8 mouse cellular contexts compared by ENCODE assay signal in the genomic region with DNA sequence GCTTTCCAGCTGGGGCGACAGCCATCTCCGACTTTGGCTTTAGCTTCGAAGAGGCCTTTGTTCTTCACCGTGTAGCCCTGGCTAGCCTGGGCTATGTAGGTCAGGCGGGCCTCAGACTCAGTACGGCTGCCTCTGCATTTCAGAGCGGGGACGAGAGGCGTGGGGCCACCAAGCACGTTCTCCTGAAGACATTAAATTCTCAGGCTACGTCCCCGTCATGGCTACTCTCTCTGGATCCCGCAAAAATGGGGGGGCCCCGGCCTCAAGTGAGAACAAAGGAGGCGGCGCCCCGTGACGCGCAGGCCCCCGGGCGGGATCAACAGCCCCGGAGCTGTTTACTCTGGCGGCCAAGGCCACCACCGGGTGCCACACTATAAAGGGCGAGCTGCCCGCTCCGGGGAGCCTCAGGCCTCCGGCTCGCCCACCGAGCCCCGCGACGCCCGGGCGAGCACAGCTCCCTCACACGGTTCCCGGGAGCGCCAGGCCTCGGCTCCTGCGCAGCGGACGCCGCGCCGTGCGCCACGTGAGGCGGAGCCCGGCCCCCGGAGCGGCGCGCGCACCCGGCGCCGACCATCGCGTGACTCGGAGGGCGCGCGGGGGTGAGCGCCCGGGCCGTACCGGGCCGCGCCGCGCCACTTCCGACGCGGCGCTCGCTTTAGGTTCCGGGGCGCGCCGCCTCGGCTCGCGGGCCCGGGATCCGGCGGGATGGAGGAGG. TPM values are rescaled to one million over a fixed set of nuclear protein-coding genes. Genes with fewer than 3 reads are reported as not detected.
DNase-seq lines count a peak whose midpoint lies in the region; ATAC-seq and TF ChIP-seq lines count a peak whose summit lies in the region.

Gene Lrrc58, plus strand, starts transcription at position 599 of the 715 bp plus-strand sequence.

- peak within 1 kb of the TSS; percentile 86 for H3K4me3 ChIP-seq in erythroblast, embryonic 14.5 days (replicated peaks)
- H3K4me3 ChIP-seq in embryonic facial prominence, embryonic 10.5 days = peak within 1 kb of the TSS; percentile 100
- H3K4me3 ChIP-seq in kidney, adult 2 months (ENCODE audit: insufficient read depth, low read depth, low read length) = peak within 1 kb of the TSS; percentile 97
- peak within 1 kb of the TSS; percentile 98 for H3K4me3 ChIP-seq in limb, embryonic 12.5 days (replicated peaks)
- H3K4me3 ChIP-seq in midbrain, embryonic 14.5 days (replicated peaks; ENCODE audit: low read depth, low read length) = peak within 1 kb of the TSS; percentile 99

- TF ChIP-seq POLR2A in kidney, adult 2 months (IDR thresholded peaks at IDR 0.05; ENCODE audit: low read depth, low read length) = peak; percentile 2

- H3K9ac ChIP-seq in limb, embryonic 12.5 days (replicated peaks) = peak within 1 kb of the TSS; percentile 99
- peak within 1 kb of the TSS; percentile 97 for H3K9ac ChIP-seq in midbrain, embryonic 14.5 days (replicated peaks; ENCODE audit: low read length)

- peak within 1 kb of the TSS; percentile 61 for H3K4me2 ChIP-seq in limb, embryonic 12.5 days
- H3K4me2 ChIP-seq in midbrain, embryonic 14.5 days (ENCODE audit: low read length) = peak within 1 kb of the TSS; percentile 67

- H3K9me3 ChIP-seq in erythroblast, embryonic 14.5 days (ENCODE audit: control insufficient read depth, low read length) = no peaks in the 10 kb centered on the region
- H3K9me3 ChIP-seq in embryonic facial prominence, embryonic 10.5 days = no peaks in the 10 kb centered on the region
- no peaks in the 10 kb centered on the region for H3K9me3 ChIP-seq in limb, embryonic 12.5 days
- H3K9me3 ChIP-seq in midbrain, embryonic 14.5 days (ENCODE audit: control insufficient read depth, low read length) = no peaks in the 10 kb centered on the region

- under 1% methylated on average over 86 of the region's 86 CpGs for WGBS in embryonic facial prominence, embryonic 10.5 days
- under 1% methylated on average over 86 of the region's 86 CpGs for WGBS in kidney, adult 2 months
- WGBS in limb, embryonic 12.5 days = under 1% methylated on average over 78 of the region's 86 CpGs
- under 1% methylated on average over 84 of the region's 86 CpGs for WGBS in midbrain, embryonic 14.5 days

- DNase-seq in embryonic facial prominence, embryonic 10.5 days (ENCODE audit: low spot score) = peak; percentile 90
- DNase-seq in heart, adult 18-20 months = peak; percentile 89 to 91
- peak; percentile 91 for DNase-seq in kidney, adult 2 months
- DNase-seq in midbrain, embryonic 14.5 days = peak; percentile 96
- peak; percentile 58 for DNase-seq in spleen, adult 12 weeks (ENCODE audit: low spot score)

- peak within 1 kb of the TSS; percentile 99 for H3K27ac ChIP-seq in embryonic facial prominence, embryonic 10.5 days (replicated peaks)
- peak within 1 kb of the TSS; percentile 99 for H3K27ac ChIP-seq in kidney, adult 2 months (ENCODE audit: insufficient read depth, low read depth, low read length)
- peak within 1 kb of the TSS; percentile 99 for H3K27ac ChIP-seq in limb, embryonic 12.5 days
- peak within 1 kb of the TSS; percentile 100 for H3K27ac ChIP-seq in midbrain, embryonic 14.5 days (replicated peaks; ENCODE audit: low read depth, low read length)

- H3K27me3 ChIP-seq in erythroblast, embryonic 14.5 days (ENCODE audit: control insufficient read depth) = no peaks in the 10 kb centered on the region
- no peaks in the 10 kb centered on the region for H3K27me3 ChIP-seq in embryonic facial prominence, embryonic 10.5 days (replicated peaks; ENCODE audit: low read depth, poor library complexity, severe bottlenecking)
- H3K27me3 ChIP-seq in kidney, adult 2 months (replicated peaks; ENCODE audit: control insufficient read depth, insufficient read depth, low read length) = no peaks in the 10 kb centered on the region
- no peaks in the 10 kb centered on the region for H3K27me3 ChIP-seq in limb, embryonic 12.5 days
- no peaks in the 10 kb centered on the region for H3K27me3 ChIP-seq in midbrain, embryonic 14.5 days (ENCODE audit: control insufficient read depth, insufficient read depth, low read length)

- no peak for ATAC-seq in erythroblast, adult 5-6 weeks (replicated peaks; ENCODE audit: low FRiP score, poor library complexity, severe bottlenecking)
- peak; percentile 89 for ATAC-seq in limb, embryonic 12.5 days (ENCODE audit: insufficient number of reproducible peaks, insufficient read depth, low FRiP score, low TSS enrichment, low read depth)
- ATAC-seq in midbrain, embryonic 14.5 days (ENCODE audit: low FRiP score, low TSS enrichment) = peak; percentile 96

- peaks cover 26% of the 10 kb centered on the region for H3K4me1 ChIP-seq in erythroblast, embryonic 14.5 days (ENCODE audit: control insufficient read depth)
- H3K4me1 ChIP-seq in embryonic facial prominence, embryonic 10.5 days = peaks cover 24% of the 10 kb centered on the region
- H3K4me1 ChIP-seq in kidney, adult 2 months (ENCODE audit: control insufficient read depth, insufficient read depth, low read length) = peaks cover 17% of the 10 kb centered on the region; the same call in 1 of the 2 replicates
- H3K4me1 ChIP-seq in limb, embryonic 12.5 days (replicated peaks) = peaks cover 19% of the 10 kb centered on the region
- H3K4me1 ChIP-seq in midbrain, embryonic 14.5 days (ENCODE audit: control insufficient read depth, insufficient read depth, low read length) = peaks cover 23% of the 10 kb centered on the region

- no peak for TF ChIP-seq CTCF in kidney, adult 2 months (conservative IDR thresholded peaks at IDR 0.05; ENCODE audit: insufficient read depth, insufficient read length, low read depth, low read length)

- H3K36me3 ChIP-seq in erythroblast, embryonic 14.5 days (ENCODE audit: control insufficient read depth) = no peaks in the 10 kb centered on the region; the same call in 1 of the 2 replicates
- H3K36me3 ChIP-seq in embryonic facial prominence, embryonic 10.5 days (replicated peaks) = peaks cover 28% of the 10 kb centered on the region
- no peaks in the 10 kb centered on the region; the same call in 1 of the 2 replicates for H3K36me3 ChIP-seq in kidney, adult 2 months (ENCODE audit: control insufficient read depth, insufficient read depth, low read length)
- H3K36me3 ChIP-seq in limb, embryonic 12.5 days = peaks cover 9% of the 10 kb centered on the region
- H3K36me3 ChIP-seq in midbrain, embryonic 14.5 days (ENCODE audit: control insufficient read depth, insufficient read depth, low read length) = no peaks in the 10 kb centered on the region

RNA-seq across cellular contexts. Expression of gene Lrrc58, which starts in this region (rescaled TPM):
- 0.03 and 0.06 TPM in 2 replicates for polyA plus RNA-seq in erythroblast, embryonic 14.5 days (2012)
- total RNA-seq in erythroblast, adult 5-6 weeks (2015; ENCODE audit: low replicate concordance) = 7.9 and 17.1 TPM in 2 replicates
- total RNA-seq in erythroblast, adult 5-6 weeks (2017; ENCODE audit: low replicate concordance) = 5.6 and 8.1 TPM in 2 replicates
- 68.3 and 68.9 TPM in 2 replicates for polyA plus RNA-seq in embryonic facial prominence, embryonic 10.5 days (2016; fragmentation: Nextera tagmentation; extraction: Ambion mirVana)
- total RNA-seq in heart, adult 18-20 months (2021) = 10 to 100 TPM; 68.2 to 77.2 TPM
- 23.3 and 25.9 TPM in 2 replicates for polyA plus RNA-seq in kidney, adult 2 months (2012; rRNA removed)
- 66.7 and 71.9 TPM in 2 replicates for polyA plus RNA-seq in limb, embryonic 12.5 days (2016; fragmentation: Nextera tagmentation; extraction: Ambion mirVana)
- 43.1 and 46.6 TPM in 2 replicates for polyA plus RNA-seq in midbrain, embryonic 14.5 days (2014; fragmentation: Nextera tagmentation; extraction: Ambion mirVana)

Comparison
In these comparisons a context has a peak if more than half of its experiments do, and no peak if none do; other contexts are left out.
1. RNA of gene Lrrc58 (polyA plus RNA-seq): 68.3 to 68.9 TPM in embryonic facial prominence, embryonic 10.5 days, 66.7 to 71.9 TPM in limb, embryonic 12.5 days, 43.1 to 46.6 TPM in midbrain, embryonic 14.5 days and 23.3 to 25.9 TPM in kidney, adult 2 months; 0.03 to 0.06 TPM in erythroblast, embryonic 14.5 days; every median in the first group is over 10 times any median in the second.
2. Peak in every context shown above with its lines, with median percentiles within 50 percentile points of each other: H3K4me3 ChIP-seq, DNase-seq and H3K27ac ChIP-seq.